Mouse (Mus musculus) kidney, adult 8-10 months (tissue): ENCODE measurements at regions not wholly inside any gene's neighbourhood (a gene's known extent, or its start where the extent isn't known, plus 50 kb on each side); places are given as distances from the start of the nearest gene placed in this dataset.

Source experiments
- DNase-seq, 2 experiments: peaks; one replicate each; pipeline ENCODE4 v3.0.0; 2022

GRCm38 (mm10) chr9:112860307-112860893 lies 624.7 kb upstream of the Arpp21 start:
- no peak for DNase-seq

- no peak for DNase-seq
Observed at GRCm38 (mm10) chr9:112841473-112841872, 605.7 kb upstream of the Arpp21 start.

GRCm38 (mm10) chr9:112839071-112839793 lies 603.5 kb upstream of the Arpp21 start:
- no peak for DNase-seq

GRCm38 (mm10) chr9:112837563-112837962 lies 601.8 kb upstream of the Arpp21 start:
- DNase-seq, result no peak

DNA sequence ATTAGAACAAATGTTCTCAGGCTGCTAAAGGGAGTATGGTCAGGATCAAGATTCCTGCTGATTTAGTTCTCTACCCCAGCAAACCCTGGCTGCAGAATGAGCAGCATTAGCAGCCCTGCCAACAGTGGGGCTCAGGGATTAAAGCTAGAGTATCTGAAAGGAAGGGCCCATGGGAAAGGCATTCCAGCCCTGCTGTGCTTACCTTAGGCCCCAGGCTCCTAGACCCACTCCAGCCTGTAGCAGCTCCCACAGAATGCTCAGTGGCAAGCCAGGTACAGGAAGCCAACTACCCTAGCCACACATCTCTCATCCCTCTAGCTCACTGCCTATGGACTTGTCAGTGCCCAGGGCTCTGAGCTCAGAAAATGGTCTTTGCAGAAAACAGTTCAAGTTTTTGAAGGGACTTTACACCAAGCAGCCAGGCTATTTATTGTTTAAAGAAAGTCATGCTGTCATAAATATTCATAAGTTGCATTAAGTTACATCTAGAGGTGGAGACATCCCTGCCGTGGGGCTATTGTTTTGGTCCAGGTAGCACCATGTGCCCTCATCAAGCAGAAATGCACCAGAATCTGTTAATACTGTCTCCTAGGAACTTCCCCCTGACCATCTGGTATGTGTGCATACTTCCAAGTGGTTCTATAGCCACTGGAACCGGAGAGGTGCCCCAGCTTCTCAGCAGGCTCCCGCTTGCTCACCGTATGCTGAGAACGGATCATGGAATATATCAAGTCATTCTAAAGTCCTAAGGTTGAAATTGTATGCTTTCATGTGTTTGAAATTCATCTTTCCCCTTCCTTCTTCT lies 598.9 kb upstream of the Arpp21 start:
- no peak for DNase-seq

GRCm38 (mm10) chr9:112831102-112831501 lies 595.4 kb upstream of the Arpp21 start:
- DNase-seq, result no peak

- DNase-seq, result no peak
Observed at GRCm38 (mm10) chr9:112828602-112829001, 592.9 kb upstream of the Arpp21 start.

- no peak for DNase-seq
Observed at GRCm38 (mm10) chr9:112826592-112826991, 590.9 kb upstream of the Arpp21 start.

- no peak for DNase-seq
Observed at GRCm38 (mm10) chr9:112821940-112822339, 586.2 kb upstream of the Arpp21 start.

- DNase-seq, result peak in 1 of 2 experiments; percentile 12
Observed at GRCm38 (mm10) chr9:112811946-112812345, 576.2 kb upstream of the Arpp21 start.

DNA sequence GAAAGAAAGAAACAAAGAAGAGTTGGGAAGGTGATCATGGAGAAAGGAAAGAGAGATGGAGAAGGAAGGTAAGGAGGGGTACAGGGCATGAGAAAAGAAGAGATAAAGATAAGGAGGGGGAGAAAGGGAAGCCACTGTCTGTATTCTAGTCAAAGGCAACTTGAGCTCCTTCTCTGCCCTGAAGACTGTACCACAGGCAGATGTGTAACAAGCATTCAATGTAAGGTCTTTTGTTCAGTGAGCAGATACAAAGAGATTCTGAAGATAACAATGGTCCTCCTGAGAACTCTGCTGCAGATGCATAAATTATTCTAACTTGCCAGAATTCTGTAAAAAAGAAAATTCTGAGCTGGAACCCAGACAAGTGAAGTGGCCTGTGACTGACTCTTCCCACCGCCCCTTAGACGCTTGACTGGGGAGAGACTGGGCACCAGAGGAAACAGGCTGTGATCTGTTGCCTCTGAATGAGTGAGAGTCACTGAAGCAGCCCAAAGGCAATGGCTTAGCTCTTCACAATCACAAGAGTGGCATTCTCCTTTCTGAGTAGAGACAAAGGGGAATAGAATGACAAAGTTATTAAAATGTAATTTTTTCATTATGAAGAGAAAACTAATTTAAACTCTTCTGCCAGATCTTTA lies 564.0 kb upstream of the Arpp21 start:
- no peak for DNase-seq

DNA sequence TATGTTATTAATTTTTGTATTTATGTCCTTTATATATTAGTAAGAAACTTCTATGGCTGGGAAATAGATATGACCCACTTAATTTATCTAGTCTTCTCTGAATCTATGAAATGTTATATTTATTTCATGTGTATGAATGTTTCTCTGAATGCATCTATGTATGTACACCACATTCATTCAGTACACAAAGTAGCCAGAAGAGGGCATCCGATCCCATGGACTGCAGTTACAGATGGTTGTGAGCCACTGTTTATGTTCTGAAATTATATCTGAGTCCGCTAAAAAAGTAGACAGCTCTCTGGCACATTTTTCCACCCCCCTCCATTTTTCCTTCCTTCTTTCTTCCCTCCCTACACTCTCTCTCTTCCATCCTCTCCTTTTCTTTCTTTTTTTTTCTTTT lies 557.8 kb upstream of the Arpp21 start:
- DNase-seq, result no peak

DNA sequence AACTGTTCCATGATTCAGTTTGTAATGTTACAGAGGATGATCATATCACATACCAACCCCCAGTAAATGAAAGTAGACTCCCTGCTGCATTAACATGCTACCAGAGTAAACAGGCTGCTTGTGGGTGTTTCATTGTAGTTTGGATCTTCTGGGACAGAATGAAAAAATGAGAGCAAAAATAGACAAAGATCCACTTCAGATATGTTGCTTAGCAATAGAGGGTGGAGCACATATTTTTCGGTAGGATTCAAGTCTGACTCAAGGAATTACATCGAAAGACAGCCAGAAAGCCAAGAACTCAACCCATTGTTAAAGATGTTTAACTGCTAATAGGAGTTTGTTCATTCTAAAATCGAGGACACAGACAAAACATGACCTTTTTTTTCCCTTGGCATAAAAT lies 536.2 kb upstream of the Arpp21 start:
- DNase-seq, result no peak

DNA sequence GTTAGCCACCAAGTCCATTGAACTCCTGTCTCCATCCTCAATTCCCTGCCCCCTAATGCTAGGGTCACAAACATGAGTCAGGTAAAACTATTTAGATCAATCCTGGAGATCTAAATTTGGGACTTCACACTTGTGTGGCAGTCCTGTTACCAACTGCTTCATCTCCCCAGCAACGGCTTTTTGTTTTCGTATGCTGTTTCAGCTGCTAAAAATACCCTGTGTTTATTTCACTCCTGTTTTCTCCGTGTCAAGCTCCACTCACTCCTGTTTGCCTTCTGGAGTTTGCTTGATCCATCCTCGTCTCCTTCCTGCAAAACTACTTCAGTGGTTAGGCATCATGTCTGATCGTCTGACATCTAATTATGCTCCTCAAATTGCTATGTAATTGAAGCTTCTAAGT lies 508.9 kb upstream of the Arpp21 start:
- peak in 1 of 2 experiments; percentile 4 for DNase-seq

GRCm38 (mm10) chr9:112743871-112744590 lies 508.3 kb upstream of the Arpp21 start:
- DNase-seq, result peak; percentile 30 to 52

GRCm38 (mm10) chr9:112735761-112736160 lies 500.0 kb upstream of the Arpp21 start:
- no peak for DNase-seq

DNA sequence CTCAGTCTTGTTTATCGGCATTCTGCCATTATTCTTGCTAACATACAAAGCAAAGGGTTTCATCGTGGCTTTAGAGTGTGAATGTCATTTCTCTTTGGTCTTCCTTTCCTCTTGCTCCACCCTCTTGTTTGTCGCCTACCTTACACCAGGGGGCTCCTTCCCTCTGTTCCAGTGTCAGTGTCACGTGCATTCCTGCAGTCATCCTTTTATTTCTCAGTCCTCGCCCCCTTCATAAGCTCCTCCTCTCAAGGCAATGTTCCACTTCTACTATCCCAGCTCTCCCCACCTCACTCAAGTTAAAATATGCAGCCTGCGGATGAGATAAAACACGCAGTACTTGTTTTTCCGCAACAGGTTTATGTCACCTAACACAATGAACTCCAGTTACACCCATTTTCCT lies 489.8 kb upstream of the Arpp21 start:
- no peak for DNase-seq

GRCm38 (mm10) chr9:112725103-112725502 lies 489.4 kb upstream of the Arpp21 start:
- DNase-seq, result no peak

DNA sequence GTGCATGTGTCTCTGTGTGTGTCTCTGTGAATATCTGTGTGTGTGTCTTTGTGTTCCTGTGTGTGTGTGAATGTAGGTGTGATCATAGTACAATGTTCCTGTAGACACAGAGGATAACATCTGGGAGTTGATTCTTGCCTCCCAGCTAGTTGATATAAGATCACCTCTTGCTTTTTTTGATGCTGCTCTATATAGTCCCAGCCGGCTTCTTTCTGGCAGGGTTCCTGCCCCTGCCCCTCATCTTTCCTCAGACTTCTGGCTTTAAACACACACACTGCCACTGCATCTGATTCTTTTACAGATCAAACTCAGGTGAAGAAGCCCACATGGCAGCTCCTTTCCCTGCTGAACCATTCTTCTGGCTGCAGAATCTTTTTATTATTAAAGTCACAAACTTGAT lies 487.6 kb upstream of the Arpp21 start:
- DNase-seq, result no peak

DNA sequence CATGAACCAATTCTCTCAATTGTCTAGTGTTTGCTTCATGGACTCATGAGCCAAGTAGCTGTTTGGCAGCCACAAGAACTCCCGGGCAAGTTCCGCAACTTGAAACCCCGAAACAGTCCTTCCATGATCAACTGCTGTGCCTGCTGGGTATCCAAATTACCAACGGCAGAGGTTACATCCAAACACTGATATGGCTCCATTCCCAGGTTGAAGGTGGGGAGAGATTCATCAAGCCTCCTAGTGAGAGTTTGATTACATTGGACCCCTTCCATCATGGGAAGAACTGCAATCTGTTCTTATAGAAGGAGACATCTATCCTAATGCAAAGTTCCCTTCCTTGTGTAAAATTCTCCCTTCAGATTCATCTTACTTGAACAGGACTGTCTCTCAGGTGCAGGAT lies 486.8 kb upstream of the Arpp21 start:
- no peak for DNase-seq

DNA sequence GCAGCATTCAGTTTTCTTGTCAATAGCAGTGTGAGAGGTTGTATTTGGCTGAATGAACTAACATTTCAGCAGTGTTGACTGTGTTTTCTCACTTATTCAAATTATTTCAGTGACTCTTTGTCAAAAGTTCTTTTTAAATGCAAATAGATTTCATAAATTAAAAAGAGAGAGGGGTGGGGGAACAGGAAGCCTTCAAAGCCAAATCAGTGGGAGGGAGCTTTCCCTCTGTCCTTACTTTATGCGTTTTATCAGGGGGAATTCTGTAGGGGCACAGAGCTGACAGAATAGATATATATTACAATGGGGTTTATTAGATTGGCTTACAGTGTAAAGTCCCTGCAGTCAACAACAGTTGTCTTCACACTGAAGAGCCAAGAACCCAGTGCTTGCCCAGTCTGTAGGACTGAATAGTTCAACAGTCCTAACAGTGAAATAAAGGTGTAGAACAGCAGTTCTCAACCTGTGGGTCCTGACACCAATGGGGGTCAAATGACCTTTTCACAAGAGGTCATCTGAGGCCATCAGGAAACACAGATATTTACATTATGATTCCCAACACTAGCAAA lies 479.5 kb upstream of the Arpp21 start:
- no peak for DNase-seq

- DNase-seq, result no peak
Observed at GRCm38 (mm10) chr9:112678866-112679265, 443.1 kb upstream of the Arpp21 start.
